Mouse (Mus musculus) heart, adult 18-20 months (tissue): ENCODE results near the gene Cybrd1. TPM values are rescaled to one million over a fixed set of nuclear protein-coding genes. Genes with fewer than 3 reads are reported as not detected.
A peak's percentile ranks its signal among the peaks of the same experiment; 100 is the strongest.

ENCODE experiments used
- DNase-seq, 2 experiments: peaks; one replicate each; pipeline ENCODE4 v3.0.0; 2021 to 2022; ENCODE audit warnings: mixed read lengths in 1 of 2
- total RNA-seq, 2 experiments: library from RNA; stranded (reverse); gene quantifications; 2 replicates each; pipeline ENCODE4 v1.2.3; 2021

The Cybrd1 gene
- total RNA-seq, 2 experiments from 2014 or later = 0.87 to 1.9 TPM

DNA sequence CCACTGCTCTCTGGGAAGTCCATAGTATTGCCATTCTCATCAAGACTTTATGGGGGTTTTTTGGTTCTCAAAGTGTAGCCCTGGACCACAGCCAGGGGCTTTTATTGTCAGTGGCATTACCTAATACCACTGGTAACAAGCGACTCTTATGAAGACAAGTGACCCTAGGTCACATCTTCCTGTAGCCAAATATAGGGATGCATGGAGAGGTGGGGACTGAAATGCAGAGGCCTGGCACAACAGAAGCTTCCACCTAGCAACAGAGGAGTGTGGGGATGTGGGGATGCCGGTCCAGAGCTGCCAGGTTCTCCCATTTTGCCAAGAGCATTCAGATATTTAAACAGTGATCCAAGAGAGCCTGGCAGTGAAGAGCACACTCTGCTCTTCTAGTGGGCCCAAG is 5.9 kb downstream of the Cybrd1 start:
- DNase-seq = no peak

DNA sequence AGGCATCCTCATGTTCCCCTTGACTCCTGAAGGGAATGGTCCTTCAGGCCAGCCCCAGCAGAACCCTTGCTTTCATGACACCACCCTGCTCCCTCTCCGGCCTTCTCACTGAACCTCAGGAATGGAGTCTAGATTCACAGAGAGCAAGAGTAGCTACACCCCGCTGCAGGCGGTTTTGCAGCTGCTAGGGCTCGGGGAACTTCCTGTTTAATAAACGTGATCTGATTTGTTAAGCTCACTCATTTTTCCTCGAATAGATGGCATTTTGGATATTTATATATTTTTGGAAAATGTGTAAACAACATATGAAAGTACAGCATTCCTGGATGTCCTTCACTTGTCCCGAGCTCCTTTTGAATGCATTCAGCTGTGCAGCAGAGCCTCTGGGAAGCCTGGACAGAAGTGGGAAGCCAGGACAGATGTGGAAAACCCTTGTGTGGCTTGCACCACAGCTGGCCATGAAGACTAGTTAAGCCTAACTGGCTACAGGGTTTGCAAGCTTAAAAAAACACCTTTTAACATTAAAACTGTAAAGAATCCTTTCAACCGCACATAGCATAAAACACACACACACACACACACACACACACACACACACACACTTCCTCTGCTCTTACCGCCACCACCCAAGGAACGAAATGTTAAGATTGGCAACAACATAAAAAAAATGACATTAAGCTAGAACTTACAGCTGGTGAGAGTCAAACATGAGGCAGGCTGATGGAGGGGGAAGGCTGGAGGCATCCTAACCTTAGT is 10.2 kb downstream of the Cybrd1 start:
- no peak for DNase-seq

- DNase-seq = no peak
These were observed 12.6 kb downstream of the Cybrd1 start for GRCm38 (mm10) chr2:71130366-71130765.

- no peak for DNase-seq
These were observed 14.3 kb downstream of the Cybrd1 start for GRCm38 (mm10) chr2:71131866-71132496.

- no peak for DNase-seq
These were observed 16.4 kb downstream of the Cybrd1 start for GRCm38 (mm10) chr2:71134041-71134505.

DNA sequence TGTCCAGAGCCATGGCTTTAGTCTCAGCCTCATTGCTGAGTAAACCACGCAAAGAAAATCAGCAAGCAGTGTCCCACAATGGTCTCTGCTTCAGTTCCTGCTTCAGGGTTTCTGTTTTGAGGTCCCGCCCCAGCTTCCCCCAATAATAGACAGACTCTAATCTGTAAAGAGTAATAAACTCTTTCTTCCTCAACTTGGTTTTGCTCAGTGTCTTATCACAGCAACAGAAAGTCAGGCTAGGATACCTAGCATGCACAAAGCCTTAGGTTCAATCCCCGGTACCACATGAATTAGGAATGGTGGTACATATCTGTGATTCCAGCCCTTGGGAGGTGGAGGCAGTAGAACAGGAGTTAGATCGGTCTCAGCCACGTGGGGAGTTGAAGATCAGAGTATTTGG is 17.1 kb downstream of the Cybrd1 start:
- no peak for DNase-seq

- no peak for DNase-seq
These were observed 22.9 kb downstream of the Cybrd1 start for GRCm38 (mm10) chr2:71140622-71141021.

- no peak for DNase-seq
These were observed 24.7 kb downstream of the Cybrd1 start for GRCm38 (mm10) chr2:71142410-71142809.

DNA sequence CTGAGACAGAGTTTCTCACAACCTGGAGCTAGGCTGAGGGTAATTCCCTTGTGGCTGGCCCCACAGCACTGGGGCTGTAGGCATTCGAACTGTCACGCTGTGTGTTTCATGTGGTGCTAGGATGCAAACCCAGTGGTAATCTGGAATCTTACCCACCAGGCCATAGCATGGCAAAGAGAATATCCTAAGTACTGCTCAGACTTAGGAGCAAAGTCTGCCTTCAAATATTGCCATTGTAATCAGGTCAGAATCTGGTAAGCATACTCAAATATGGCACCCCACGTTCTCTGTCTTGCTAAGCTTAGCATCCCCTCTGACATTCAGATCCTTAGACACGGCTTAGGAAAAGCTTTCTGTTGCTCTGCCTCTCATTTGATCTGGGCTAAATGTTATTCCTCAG is 28.1 kb downstream of the Cybrd1 start:
- DNase-seq = no peak

GRCm38 (mm10) chr2:71146266-71146665 is 28.5 kb downstream of the Cybrd1 start:
- DNase-seq = no peak

GRCm38 (mm10) chr2:71147816-71148215 is 30.1 kb downstream of the Cybrd1 start:
- no peak for DNase-seq

DNA sequence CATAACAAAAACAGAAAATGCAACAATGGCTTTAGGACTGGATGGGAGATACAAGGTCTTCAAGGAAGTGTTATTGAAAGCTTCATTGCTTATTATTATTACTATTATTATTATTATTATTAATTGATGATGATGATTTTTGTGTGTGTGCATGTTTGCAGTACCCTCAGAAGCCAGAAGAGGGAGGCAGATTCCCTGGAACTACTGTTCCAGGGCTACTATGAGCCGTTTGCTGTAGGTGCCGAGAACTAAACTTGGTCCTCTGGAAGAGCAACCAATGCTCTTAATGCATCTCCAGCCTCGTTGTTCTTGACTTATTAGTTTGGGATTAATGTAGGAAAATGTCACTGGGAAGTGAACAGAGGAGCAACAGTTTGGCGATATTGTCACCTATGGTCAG is 34.4 kb downstream of the Cybrd1 start:
- no peak for DNase-seq

- DNase-seq = peak; percentile 61 to 89
These were observed 37.8 kb downstream of the Cybrd1 start for GRCm38 (mm10) chr2:71155486-71155885.

DNA sequence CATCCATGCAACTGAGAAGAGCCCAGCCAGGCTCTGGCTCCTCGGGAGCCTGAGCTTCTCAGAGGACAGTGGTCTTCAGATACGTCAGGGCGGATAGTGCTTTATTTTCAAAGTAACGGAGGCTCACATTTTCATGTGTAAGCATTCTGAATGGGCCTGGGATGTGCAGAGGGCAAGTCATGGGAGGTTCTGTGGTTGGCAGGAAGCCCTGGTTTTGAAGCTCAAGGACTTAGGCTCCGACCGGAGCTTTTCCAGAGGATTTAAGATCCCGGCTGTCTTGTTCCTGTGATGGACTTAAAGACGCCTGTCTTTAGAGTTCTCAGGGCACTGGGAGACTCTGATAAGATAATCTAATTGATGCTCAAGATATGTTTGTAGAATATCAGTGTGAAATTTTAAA is 38.7 kb downstream of the Cybrd1 start:
- no peak for DNase-seq

- no peak for DNase-seq
These were observed 40.2 kb downstream of the Cybrd1 start for GRCm38 (mm10) chr2:71157881-71158280.

GRCm38 (mm10) chr2:71159576-71160306 is 42.0 kb downstream of the Cybrd1 start:
- DNase-seq = no peak

DNA sequence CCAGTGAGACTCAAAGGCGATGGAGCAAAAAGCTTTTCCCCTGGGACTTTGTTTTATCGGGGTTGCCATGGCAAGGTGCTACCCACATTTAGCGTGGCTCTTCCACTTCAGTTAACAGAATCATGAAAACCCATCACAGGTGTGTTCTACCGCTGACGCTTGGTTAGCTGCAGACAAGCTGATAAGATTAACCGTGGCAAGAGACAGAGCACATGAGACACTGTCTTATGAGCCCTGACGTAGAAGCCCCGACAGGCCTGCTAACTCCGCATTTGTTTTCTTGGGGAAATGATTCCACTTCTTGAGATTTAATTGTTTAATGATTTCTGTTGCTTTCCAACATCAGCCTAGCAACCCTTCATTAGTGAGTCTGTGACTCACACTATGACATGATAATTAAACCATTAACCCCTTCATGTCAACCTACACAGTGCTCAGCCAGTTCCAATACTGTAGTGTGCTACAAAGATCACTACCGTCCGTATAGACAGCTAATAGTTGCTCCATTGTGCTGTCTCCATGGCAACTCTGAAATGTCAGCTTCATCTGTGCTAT is 42.7 kb downstream of the Cybrd1 start:
- peak in 1 of 2 experiments; percentile 5 for DNase-seq

DNA sequence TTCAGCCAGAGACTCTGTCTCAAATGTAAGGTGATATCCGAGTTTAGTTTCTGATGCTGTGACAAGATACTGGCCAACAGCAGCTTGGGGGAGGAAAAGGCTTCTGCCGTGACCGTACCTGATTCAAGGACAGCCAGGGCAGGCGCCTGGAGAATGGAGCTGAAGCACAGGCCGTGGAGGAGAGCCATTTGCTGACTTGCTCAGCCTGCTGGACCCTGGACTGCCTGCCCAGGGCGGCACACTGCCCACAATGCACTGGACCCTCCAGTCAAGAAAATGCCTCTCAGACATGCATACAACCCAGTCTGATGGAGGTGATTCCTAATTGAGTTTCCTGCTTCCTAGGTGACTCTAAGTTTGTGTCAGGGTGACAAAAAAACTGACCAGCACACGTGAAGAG is 43.8 kb downstream of the Cybrd1 start:
- no peak for DNase-seq

DNA sequence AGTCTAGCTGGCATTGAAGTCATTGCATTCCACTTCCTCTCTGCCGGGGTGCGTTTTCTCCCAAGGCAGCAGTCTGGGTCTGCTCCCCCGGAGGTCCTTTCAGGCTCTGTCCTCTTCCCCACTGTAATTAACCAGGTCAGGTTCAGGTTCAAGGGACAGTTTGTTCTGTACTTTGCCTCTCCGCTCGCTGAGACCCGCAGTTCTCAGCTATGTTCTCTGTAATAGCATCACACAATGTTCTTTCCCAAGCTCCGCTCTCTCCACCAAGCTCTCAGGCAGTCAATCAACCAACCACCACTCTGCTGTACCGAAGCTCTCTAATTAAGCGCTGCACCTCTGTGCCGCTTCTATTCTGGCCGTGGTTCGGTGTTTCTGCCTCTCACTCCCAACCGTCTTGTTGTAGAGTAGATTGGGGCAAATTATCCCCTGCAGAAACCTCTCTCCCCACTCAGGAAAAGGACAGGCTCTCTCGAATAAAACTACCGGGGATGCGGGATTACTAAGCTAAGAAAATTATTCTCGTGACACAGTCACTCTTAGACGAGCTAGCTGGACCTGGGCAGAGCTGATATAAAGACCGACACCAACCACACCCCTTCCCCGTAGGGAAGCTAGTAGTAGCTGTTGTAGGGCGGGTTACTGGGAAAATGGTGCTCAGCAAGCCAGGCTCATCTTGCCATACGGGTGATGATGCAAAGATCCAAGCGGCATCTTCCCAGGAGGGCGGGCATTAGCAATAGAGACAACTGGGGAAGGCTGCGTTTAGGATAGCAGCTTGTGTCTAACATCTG is 45.3 kb downstream of the Cybrd1 start:
- DNase-seq = no peak

- DNase-seq = no peak
These were observed 49.5 kb downstream of the Cybrd1 start for GRCm38 (mm10) chr2:71167211-71167610.

- DNase-seq = no peak
These were observed 50.8 kb downstream of the Cybrd1 start for GRCm38 (mm10) chr2:71168461-71169021.

GRCm38 (mm10) chr2:71173031-71173430 is 55.3 kb downstream of the Cybrd1 start:
- DNase-seq = no peak
